Mouse (Mus musculus) heart, adult 2 months (tissue): Measurements from ENCODE around the gene Methig1. TPM values are rescaled to one million over a fixed set of nuclear protein-coding genes. Genes with fewer than 3 reads are reported as not detected.
"Not testable (repeated sequence)": the region's sequence is repeated elsewhere in the genome, so short reads cannot be mapped to it uniquely, and the experiment has no call there.

Experiments used
- DNase-seq, 2 experiments: peaks; one replicate each; pipeline ENCODE4 v3.0.0; 2021
- H3K27ac ChIP-seq: fragments of 200-600 bp; 2 replicates; pipeline ENCODE4 v1.8.1; 2022
- H3K27me3 ChIP-seq: fragments of 200-500 bp; 2 replicates; pipeline ENCODE4 v1.6.1; 2012; ENCODE audit warnings: mild to moderate bottlenecking, low read length, inconsistent platforms, mixed read lengths; ENCODE audit not compliant: control insufficient read depth, insufficient read depth
- H3K36me3 ChIP-seq: fragments of 200-500 bp; 2 replicates; pipeline ENCODE4 v1.6.1; 2012; ENCODE audit warnings: low read length, inconsistent platforms; ENCODE audit not compliant: control insufficient read depth, insufficient read depth
- H3K4me1 ChIP-seq: fragments of 200-500 bp; 2 replicates; pipeline ENCODE4 v1.6.1; 2011; ENCODE audit warnings: low read length; ENCODE audit not compliant: control insufficient read depth, insufficient read depth
- H3K4me3 ChIP-seq: fragments of 200-600 bp; 2 replicates; pipeline ENCODE4 v1.8.1; 2022
- H3K79me2 ChIP-seq: fragments of 200-500 bp; replicated peaks from 2 replicates; pipeline ENCODE4 v1.6.1; 2012; ENCODE audit warnings: mild to moderate bottlenecking, inconsistent platforms, low read length, moderate library complexity, mixed read lengths; ENCODE audit not compliant: control insufficient read depth, insufficient read depth
- H3K9ac ChIP-seq: fragments of 200-500 bp; 2 replicates; pipeline ENCODE4 v1.6.1; 2012; ENCODE audit warnings: low read depth, mild to moderate bottlenecking, control low read depth, inconsistent platforms, low read length, mixed read lengths
- CTCF ChIP-seq: fragments of 200-600 bp; IDR thresholded peaks from 2 replicates; pipeline ENCODE4 v1.8.1; 2022; ENCODE audit warnings: antibody characterized with exemption, mild to moderate bottlenecking, moderate library complexity
- EP300 ChIP-seq: fragments of 200-500 bp; IDR thresholded peaks from 2 replicates; pipeline ENCODE4 v1.6.1; 2011; ENCODE audit warnings: low read depth, low read length, control low read depth; ENCODE audit not compliant: insufficient read depth
- POLR2A ChIP-seq: fragments of 200-500 bp; IDR thresholded peaks from 2 replicates; pipeline ENCODE4 v1.6.1; 2011; ENCODE audit warnings: mild to moderate bottlenecking, low read depth, low read length, control low read depth; ENCODE audit not compliant: insufficient read depth
- WGBS: fragments of 180-500 bp; shearing (Covaris S2); methylation state at CpG from one replicate; pipeline ENCODE4 v1.1.7; 2018; 5-methylcytosine and 5-hydroxymethylcytosine counted together
- intact Hi-C: fragments of 180-260 bp; cut with DNase I; formaldehyde crosslinking; loops from one replicate; pipeline ENCODE4 v1.15.1; 2025
- polyA plus RNA-seq: library from polyadenylated mRNA; depleted of rRNA; stranded (reverse); fragments of >200 nt; gene quantifications from 2 replicates; pipeline ENCODE4 v1.2.3, GENCODE M21; 2012
- total RNA-seq, 2 experiments: library from RNA; stranded (reverse); gene quantifications; 2 replicates each; pipeline ENCODE4 v1.2.3; 2021

The Methig1 gene
- total and polyA plus RNA-seq, 3 experiments, result 0.34 TPM; not detected in 2

GRCm38 (mm10) chr15:100367119-100367518 lies 14.2 kb downstream of the Methig1 start:
- Histone ChIP-seq H3K79me2 (no peaks in the 10 kb centered on the region), H3K4me3 (no peak overlapping the region), H3K9ac (no peak overlapping the region), H3K27me3 (no peaks in the 10 kb centered on the region), H3K27ac (no peak overlapping the region), H3K36me3 (no peaks in the 10 kb centered on the region), H3K4me1 (no peaks in the 10 kb centered on the region)
- intact Hi-C loops, result no loop called here
- DNase-seq, result no peak
- no peak for TF ChIP-seq POLR2A
- TF ChIP-seq EP300, result no peak
- TF ChIP-seq CTCF, result no peak
- 83% methylated on average over 7 of the region's 7 CpGs for WGBS

GRCm38 (mm10) chr15:100375066-100375465 lies 22.1 kb downstream of the Methig1 start:
- Histone ChIP-seq H3K9ac (no peak overlapping the region), H3K27ac (no peak overlapping the region), H3K4me1 (no peaks in the 10 kb centered on the region), H3K27me3 (no peaks in the 10 kb centered on the region), H3K36me3 (no peaks in the 10 kb centered on the region), H3K4me3 (no peak overlapping the region), H3K79me2 (no peaks in the 10 kb centered on the region)
- 34% methylated on average over 5 of the region's 5 CpGs for WGBS
- no peak for TF ChIP-seq POLR2A
- peak; percentile 79 for TF ChIP-seq CTCF
- DNase-seq, result peak; percentile 24 to 52
- intact Hi-C loops, result loop anchor here (10.0 kb wide), 2 partner anchors 50 to 340 kb away; partner anchors contain the start of gene Dip2b

GRCm38 (mm10) chr15:100377847-100378505 lies 25.0 kb downstream of the Methig1 start:
- not testable (repeated sequence) for H3K79me2 ChIP-seq, H3K27ac ChIP-seq, H3K4me1 ChIP-seq, H3K27me3 ChIP-seq, H3K9ac ChIP-seq, H3K36me3 ChIP-seq, H3K4me3 ChIP-seq
- TF ChIP-seq CTCF, result peak; percentile 40
- DNase-seq, result peak in 1 of 2 experiments; percentile 8
- intact Hi-C loops, result loop anchor here (10.0 kb wide), 2 partner anchors 53 to 343 kb away; partner anchors contain the start of gene Dip2b
- 38% methylated on average over 4 of the region's 9 CpGs for WGBS

GRCm38 (mm10) chr15:100379658-100380057 lies 26.7 kb downstream of the Methig1 start:
- Histone ChIP-seq H3K4me1 (no peaks in the 10 kb centered on the region), H3K9ac (no peak overlapping the region), H3K4me3 (no peak overlapping the region), H3K27ac (no peak overlapping the region), H3K79me2 (no peaks in the 10 kb centered on the region), H3K27me3 (no peaks in the 10 kb centered on the region), H3K36me3 (no peaks in the 10 kb centered on the region)
- TF ChIP-seq CTCF, result no peak
- TF ChIP-seq EP300, result no peak
- no peak for TF ChIP-seq POLR2A
- 89% methylated on average over 8 of the region's 8 CpGs for WGBS
- no peak for DNase-seq
- intact Hi-C loops, result loop anchor here (10.0 kb wide), 2 partner anchors 55 to 345 kb away; partner anchors contain the start of gene Dip2b

- no peak for DNase-seq
- H3K27ac ChIP-seq, result no peak overlapping the region
- no peak overlapping the region for H3K9ac ChIP-seq
- H3K4me3 ChIP-seq, result no peak overlapping the region
- TF ChIP-seq CTCF (no peak), EP300 (no peak), POLR2A (no peak)
- no peaks in the 10 kb centered on the region for H3K27me3 ChIP-seq
- H3K36me3 ChIP-seq, result no peaks in the 10 kb centered on the region
- H3K79me2 ChIP-seq, result no peaks in the 10 kb centered on the region
- no peaks in the 10 kb centered on the region for H3K4me1 ChIP-seq
- WGBS, result 58% methylated on average over 2 of the region's 2 CpGs
- intact Hi-C loops, result no loop called here
Observed at GRCm38 (mm10) chr15:100380104-100380503, 27.2 kb downstream of the Methig1 start.

GRCm38 (mm10) chr15:100385705-100386104 lies 32.8 kb downstream of the Methig1 start:
- WGBS, result 86% methylated on average over 9 of the region's 9 CpGs
- Histone ChIP-seq H3K27ac (no peak overlapping the region), H3K27me3 (no peaks in the 10 kb centered on the region), H3K4me1 (no peaks in the 10 kb centered on the region), H3K4me3 (no peak overlapping the region), H3K9ac (no peak overlapping the region), H3K79me2 (no peaks in the 10 kb centered on the region), H3K36me3 (no peaks in the 10 kb centered on the region)
- intact Hi-C loops, result no loop called here
- no peak for DNase-seq
- TF ChIP-seq POLR2A, result no peak
- no peak for TF ChIP-seq CTCF
- no peak for TF ChIP-seq EP300
